Mouse (Mus musculus) hindbrain, embryonic 11.5 days (tissue): ENCODE data around the gene Ivns1abp. TPM values are rescaled to one million over a fixed set of nuclear protein-coding genes. Genes with fewer than 3 reads are reported as not detected.
"Not testable (repeated sequence)": the region's sequence is repeated elsewhere in the genome, so short reads cannot be mapped to it uniquely, and the experiment has no call there.

Source experiments
- ATAC-seq: fragments of 200-750 bp; cut with Nextera tagmentation; 2 replicates; pipeline ENCODE4 v1.8.0; 2017; ENCODE audit warnings: mild to moderate bottlenecking, moderate TSS enrichment, moderate library complexity; ENCODE audit not compliant: low FRiP score
- DNase-seq: peaks from one replicate; pipeline ENCODE4 v3.0.0-alpha.2; 2015; ENCODE audit warnings: low spot score
- H3K27ac ChIP-seq: fragments of 300-500 bp; sonication (generic); 2 replicates; pipeline ENCODE4 v1.5.1; 2014; ENCODE audit warnings: mild to moderate bottlenecking, low read depth, low read length
- H3K27me3 ChIP-seq: fragments of 300-500 bp; sonication (generic); 2 replicates; pipeline ENCODE4 v1.6.1; 2014; ENCODE audit warnings: mild to moderate bottlenecking, low read length, moderate library complexity, mixed read lengths; ENCODE audit not compliant: control insufficient read depth, insufficient read depth
- H3K36me3 ChIP-seq: fragments of 300-500 bp; sonication (generic); 2 replicates; pipeline ENCODE4 v1.6.1; 2014; ENCODE audit warnings: mild to moderate bottlenecking, low read length, moderate library complexity, mixed read lengths; ENCODE audit not compliant: control insufficient read depth, insufficient read depth
- H3K4me1 ChIP-seq: fragments of 300-500 bp; sonication (generic); replicated peaks from 2 replicates; pipeline ENCODE4 v1.6.1; 2014; ENCODE audit warnings: low read length, mixed read lengths; ENCODE audit not compliant: control insufficient read depth, insufficient read depth
- H3K4me2 ChIP-seq: fragments of 300-500 bp; sonication (generic); replicated peaks from 2 replicates; pipeline ENCODE4 v1.6.1; 2014; ENCODE audit warnings: mild to moderate bottlenecking, low read depth, low read length
- H3K4me3 ChIP-seq: fragments of 300-500 bp; sonication (generic); 2 replicates; pipeline ENCODE4 v1.5.1; 2014; ENCODE audit warnings: low read depth, low read length
- H3K9ac ChIP-seq: fragments of 300-500 bp; sonication (generic); 2 replicates; pipeline ENCODE4 v1.6.1; 2014; ENCODE audit warnings: low read depth, low read length
- H3K9me3 ChIP-seq: fragments of 300-500 bp; sonication (generic); 2 replicates; pipeline ENCODE4 v1.6.1; 2016; ENCODE audit warnings: low read length; ENCODE audit not compliant: control insufficient read depth
- WGBS: fragments of 180-500 bp; shearing (Covaris S2); extraction: QIAGEN DNeasy Blood & Tissue Kit; methylation state at CpG from one replicate; pipeline ENCODE4 v1.1.7; 2014; 5-methylcytosine and 5-hydroxymethylcytosine counted together
- polyA plus RNA-seq: library from polyadenylated mRNA; unstranded; fragments of >200 nt; fragmentation: Nextera tagmentation; extraction: Ambion mirVana; gene quantifications from 2 replicates; pipeline ENCODE4 v1.2.1, GENCODE M21; 2014

Gene Ivns1abp
- 340 and 415 TPM in 2 replicates for polyA plus RNA-seq

- Histone ChIP-seq H3K27me3 (no peaks in the 10 kb centered on the region), H3K9ac (peak within 1 kb of the TSS; percentile 95), H3K4me3 (peak within 1 kb of the TSS; percentile 90), H3K4me1 (0 out of 2 replicates have a peak, but pooled peaks cover 3% of the 10 kb centered on the region), H3K27ac (peak within 1 kb of the TSS; percentile 94), H3K4me2 (peak within 1 kb of the TSS; percentile 46), H3K9me3 (no peaks in the 10 kb centered on the region), H3K36me3 (no peaks in the 10 kb centered on the region)
- peak; percentile 97 for DNase-seq
- under 1% methylated on average over 90 of the region's 104 CpGs for WGBS
- peak; percentile 95 for ATAC-seq
Measured at GRCm38 (mm10) chr1:151344283-151345108, at the start of gene Ivns1abp. Gene Ivns1abp (plus strand): TSS chr1:151344477.

- no peak for DNase-seq
- Histone ChIP-seq H3K4me3 (no peak overlapping the region), H3K9ac (no peak overlapping the region), H3K4me1 (no peaks in the 10 kb centered on the region), H3K36me3 (no peaks in the 10 kb centered on the region), H3K27me3 (no peaks in the 10 kb centered on the region), H3K27ac (no peak overlapping the region), H3K9me3 (no peaks in the 10 kb centered on the region), H3K4me2 (no peak overlapping the region)
- no peak for ATAC-seq
- WGBS: 72% methylated on average over 3 of the region's 3 CpGs
Measured at GRCm38 (mm10) chr1:151295486-151295885, 48.8 kb upstream of the Ivns1abp start.

- no peak overlapping the region for H3K9ac ChIP-seq
- no peaks in the 10 kb centered on the region for H3K36me3 ChIP-seq
- H3K4me3 ChIP-seq: no peak overlapping the region
- no peaks in the 10 kb centered on the region for H3K27me3 ChIP-seq
- 93% methylated on average over 1 of the region's 1 CpGs for WGBS
- no peaks in the 10 kb centered on the region for H3K9me3 ChIP-seq
- no peak overlapping the region for H3K4me2 ChIP-seq
- DNase-seq: no peak
- no peak for ATAC-seq
- no peak overlapping the region for H3K27ac ChIP-seq
- H3K4me1 ChIP-seq: no peaks in the 10 kb centered on the region
Measured at GRCm38 (mm10) chr1:151296621-151297020, 47.7 kb upstream of the Ivns1abp start.

GRCm38 (mm10) chr1:151297025-151297424 lies 47.3 kb upstream of the Ivns1abp start:
- H3K9me3 ChIP-seq: no peaks in the 10 kb centered on the region
- H3K9ac ChIP-seq: no peak overlapping the region
- H3K27ac ChIP-seq: no peak overlapping the region
- H3K36me3 ChIP-seq: no peaks in the 10 kb centered on the region
- WGBS: 86% methylated on average over 6 of the region's 6 CpGs
- no peaks in the 10 kb centered on the region for H3K4me1 ChIP-seq
- DNase-seq (no peak), ATAC-seq (no peak)
- H3K4me3 ChIP-seq: no peak overlapping the region
- H3K27me3 ChIP-seq: no peaks in the 10 kb centered on the region
- H3K4me2 ChIP-seq: no peak overlapping the region

GRCm38 (mm10) chr1:151297596-151297995 lies 46.7 kb upstream of the Ivns1abp start:
- no peaks in the 10 kb centered on the region for H3K9me3 ChIP-seq
- no peak overlapping the region for H3K4me3 ChIP-seq
- no peak overlapping the region for H3K4me2 ChIP-seq
- 84% methylated on average over 2 of the region's 2 CpGs for WGBS
- no peak for ATAC-seq
- no peaks in the 10 kb centered on the region for H3K36me3 ChIP-seq
- no peak overlapping the region for H3K27ac ChIP-seq
- H3K9ac ChIP-seq: no peak overlapping the region
- no peak for DNase-seq
- no peaks in the 10 kb centered on the region for H3K4me1 ChIP-seq
- H3K27me3 ChIP-seq: no peaks in the 10 kb centered on the region

GRCm38 (mm10) chr1:151301456-151301855 lies 42.8 kb upstream of the Ivns1abp start:
- Histone ChIP-seq H3K4me3 (no peak overlapping the region), H3K36me3 (no peaks in the 10 kb centered on the region), H3K27ac (no peak overlapping the region), H3K9ac (no peak overlapping the region), H3K4me2 (no peak overlapping the region), H3K27me3 (no peaks in the 10 kb centered on the region), H3K9me3 (no peaks in the 10 kb centered on the region), H3K4me1 (no peaks in the 10 kb centered on the region)
- WGBS: 80% methylated on average over 6 of the region's 6 CpGs
- no peak for ATAC-seq
- no peak for DNase-seq

- no peak overlapping the region for H3K9ac ChIP-seq
- H3K36me3 ChIP-seq: no peaks in the 10 kb centered on the region
- H3K27me3 ChIP-seq: no peaks in the 10 kb centered on the region
- H3K4me2 ChIP-seq: no peak overlapping the region
- no peaks in the 10 kb centered on the region for H3K9me3 ChIP-seq
- DNase-seq (no peak), ATAC-seq (no peak)
- no peaks in the 10 kb centered on the region for H3K4me1 ChIP-seq
- no peak overlapping the region for H3K4me3 ChIP-seq
- H3K27ac ChIP-seq: no peak overlapping the region
- WGBS: 79% methylated on average over 3 of the region's 3 CpGs
Measured at GRCm38 (mm10) chr1:151301904-151302303, 42.4 kb upstream of the Ivns1abp start.

GRCm38 (mm10) chr1:151303265-151303664 lies 41.0 kb upstream of the Ivns1abp start:
- Histone ChIP-seq H3K9ac (no peak overlapping the region), H3K4me1 (no peaks in the 10 kb centered on the region), H3K27me3 (no peaks in the 10 kb centered on the region), H3K4me3 (no peak overlapping the region), H3K4me2 (no peak overlapping the region), H3K36me3 (no peaks in the 10 kb centered on the region), H3K27ac (no peak overlapping the region), H3K9me3 (no peaks in the 10 kb centered on the region)
- ATAC-seq: no peak
- DNase-seq: no peak

GRCm38 (mm10) chr1:151305001-151305400 lies 39.3 kb upstream of the Ivns1abp start:
- not testable (repeated sequence) for DNase-seq, H3K4me1 ChIP-seq, H3K36me3 ChIP-seq, H3K9me3 ChIP-seq, H3K9ac ChIP-seq, H3K27ac ChIP-seq, H3K27me3 ChIP-seq, H3K4me2 ChIP-seq, ATAC-seq, H3K4me3 ChIP-seq
- WGBS: 78% methylated on average over 3 of the region's 3 CpGs
